Mouse (Mus musculus) spleen, postnatal 4 days (tissue): Measurements from ENCODE around the gene Supt5.

Experiments used
- DNase-seq, 2 experiments: peaks; one replicate each; pipeline ENCODE4 v3.0.0; 2022; ENCODE audit warnings: low spot score in 2 of 2

Supt5 gene

DNA sequence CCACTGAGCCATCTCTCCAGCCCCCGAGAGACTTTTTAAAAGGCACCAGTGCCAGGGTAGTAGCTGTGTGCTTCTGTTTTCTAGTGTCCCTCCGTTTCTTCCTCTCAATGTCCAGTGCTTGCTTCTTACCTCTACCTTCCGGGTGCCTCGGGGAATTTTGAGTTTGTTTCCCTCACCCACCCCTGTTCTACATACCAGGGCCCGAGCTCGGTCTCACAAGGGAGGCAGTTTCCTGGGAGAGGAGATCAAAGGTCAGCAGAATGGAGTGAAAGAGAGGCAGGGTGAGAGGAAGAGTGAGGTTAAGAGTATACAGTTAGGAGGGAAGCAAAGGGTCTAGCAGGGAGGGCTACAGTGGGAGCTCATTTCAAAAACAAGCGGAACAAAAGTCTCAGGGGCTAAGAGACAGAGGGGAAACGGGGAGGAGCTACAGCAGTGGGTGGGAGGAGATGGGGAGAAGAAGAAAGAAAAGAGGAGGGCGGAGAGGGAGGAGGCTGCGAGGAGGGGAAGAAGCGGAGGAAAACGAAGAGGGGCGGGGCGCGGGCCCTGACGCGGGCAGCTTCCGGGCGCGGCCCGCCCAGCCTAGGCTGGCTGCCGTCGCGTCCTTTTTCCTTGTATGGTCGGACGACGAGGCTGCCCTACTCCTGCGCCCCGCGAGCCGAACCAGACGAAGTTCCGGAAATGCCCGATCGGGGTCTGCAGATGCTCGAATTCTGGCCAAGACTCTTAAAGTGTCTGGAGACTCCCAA lies 36.8 kb upstream of the Supt5 start:
- DNase-seq, result peak; percentile 88 to 93

GRCm38 (mm10) chr7:28374647-28375046 lies 36.1 kb upstream of the Supt5 start:
- DNase-seq, result no peak

GRCm38 (mm10) chr7:28373891-28374495 lies 35.4 kb upstream of the Supt5 start:
- no peak for DNase-seq

DNA sequence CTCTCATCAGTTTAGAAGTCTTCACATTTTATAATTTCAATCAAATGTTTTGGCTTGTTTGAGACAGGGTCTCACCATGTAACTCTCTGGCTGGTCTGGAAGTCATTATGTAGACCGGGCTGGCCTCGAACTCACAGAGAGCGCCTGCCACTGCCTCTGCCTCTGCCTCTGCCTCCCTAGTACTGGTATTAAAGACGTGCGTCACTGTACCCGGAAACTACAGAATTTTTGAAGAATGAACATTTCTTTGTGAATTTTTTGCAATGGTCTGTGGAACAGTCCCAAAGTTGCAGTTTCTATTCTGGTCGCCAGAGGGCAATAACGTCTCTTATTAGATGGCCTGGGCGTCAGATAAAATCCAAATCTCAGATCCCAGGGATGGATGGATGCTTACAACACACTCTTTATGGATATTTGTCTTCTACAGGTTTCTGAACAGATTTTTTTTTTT lies 34.6 kb upstream of the Supt5 start:
- DNase-seq, result peak; percentile 76 to 88

DNA sequence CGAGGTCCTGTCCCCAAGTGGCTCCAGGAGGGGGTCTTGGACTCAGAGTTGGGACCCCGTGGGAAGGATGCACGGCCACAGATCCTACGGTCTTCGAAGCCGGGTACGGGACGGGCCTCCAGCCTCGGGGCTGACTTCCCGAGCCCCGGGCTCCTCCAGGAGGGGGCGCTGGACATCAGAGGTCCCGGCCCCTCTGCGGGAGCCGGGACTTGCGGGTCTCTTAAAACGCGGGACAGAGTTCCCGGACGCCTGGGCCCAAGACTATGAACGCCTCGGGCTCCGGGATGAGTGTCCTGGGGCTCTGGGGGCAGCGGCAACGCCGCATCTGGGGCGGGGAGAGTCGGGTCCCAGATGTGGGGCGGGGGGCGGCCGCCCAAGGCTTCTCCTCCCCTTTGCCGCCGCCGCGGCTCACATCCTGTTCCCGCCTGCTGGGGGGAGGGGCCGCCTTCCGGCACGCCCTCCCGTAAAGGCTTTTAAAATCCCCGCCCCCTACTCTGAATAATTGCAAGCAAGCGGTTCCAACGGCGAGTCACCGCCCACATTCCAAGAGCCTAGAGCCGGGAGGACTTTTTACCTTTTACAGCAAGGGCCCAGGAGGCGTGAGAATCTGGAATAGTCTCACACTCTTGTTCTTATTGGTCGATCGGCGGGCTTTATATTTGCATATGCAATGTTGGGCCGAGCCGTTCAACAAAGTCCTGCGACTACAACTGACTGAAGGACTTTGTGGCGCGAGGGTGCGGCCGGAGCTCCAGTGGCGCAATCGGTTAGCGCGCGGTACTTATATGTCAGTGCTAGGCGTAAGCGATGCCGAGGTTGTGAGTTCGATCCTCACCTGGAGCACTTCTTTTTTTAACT lies 33.9 kb upstream of the Supt5 start, which contains the start of gene Plekhg2:
Gene Plekhg2 (minus strand): TSS at position 349 of the 858 bp plus-strand sequence.
- peak; percentile 97 to 99 for DNase-seq

- peak; percentile 60 to 83 for DNase-seq
These were observed 33.0 kb upstream of the Supt5 start for GRCm38 (mm10) chr7:28371514-28371989.

DNA sequence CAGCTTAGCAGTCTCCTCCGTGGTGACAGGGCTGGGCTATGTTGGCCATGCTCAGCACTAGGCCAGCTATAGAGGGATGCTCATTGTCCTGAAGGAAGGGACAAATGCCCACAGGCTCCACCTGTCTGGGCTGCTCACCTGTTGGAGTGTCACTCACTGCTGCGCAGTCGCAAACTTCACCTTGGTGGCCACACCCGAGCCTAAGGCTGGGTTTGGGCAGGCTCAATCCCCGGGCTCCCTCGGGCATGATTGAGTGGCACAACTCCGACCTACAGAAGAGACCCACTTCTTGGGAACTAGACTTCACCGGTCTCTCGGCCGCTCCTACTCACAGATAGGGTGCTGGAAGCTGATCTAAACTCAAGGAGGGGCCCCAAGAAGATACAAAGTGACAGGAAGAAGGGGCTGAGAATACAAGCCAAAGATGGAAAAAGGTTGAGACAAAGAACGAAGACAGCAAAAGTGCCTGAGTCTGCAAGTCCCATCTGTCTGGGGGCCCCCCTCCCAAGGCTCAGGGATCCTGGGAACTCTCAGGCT lies 32.5 kb upstream of the Supt5 start:
- peak in 1 of 2 experiments; percentile 66 for DNase-seq

DNA sequence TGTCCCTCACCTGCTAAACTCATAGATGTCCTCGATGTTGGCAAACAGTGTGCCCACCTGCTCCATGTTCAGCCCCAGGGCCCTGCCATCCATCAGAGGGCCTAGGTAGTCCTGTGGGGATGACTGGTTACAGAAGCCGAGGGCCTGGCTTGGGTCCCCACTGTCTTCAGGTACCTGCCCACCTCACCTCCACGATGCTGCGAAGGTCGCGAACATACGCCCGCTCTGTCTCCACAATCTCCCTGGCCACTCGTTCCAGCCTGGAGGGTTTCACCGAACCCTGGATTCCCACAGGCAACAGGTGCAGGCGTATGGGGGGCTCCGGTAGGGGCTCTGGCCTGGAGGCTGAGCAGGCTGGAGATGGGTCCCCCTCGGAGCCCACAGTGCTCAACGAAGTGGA lies 31.5 kb upstream of the Supt5 start:
- DNase-seq, result peak in 1 of 2 experiments; percentile 67

DNA sequence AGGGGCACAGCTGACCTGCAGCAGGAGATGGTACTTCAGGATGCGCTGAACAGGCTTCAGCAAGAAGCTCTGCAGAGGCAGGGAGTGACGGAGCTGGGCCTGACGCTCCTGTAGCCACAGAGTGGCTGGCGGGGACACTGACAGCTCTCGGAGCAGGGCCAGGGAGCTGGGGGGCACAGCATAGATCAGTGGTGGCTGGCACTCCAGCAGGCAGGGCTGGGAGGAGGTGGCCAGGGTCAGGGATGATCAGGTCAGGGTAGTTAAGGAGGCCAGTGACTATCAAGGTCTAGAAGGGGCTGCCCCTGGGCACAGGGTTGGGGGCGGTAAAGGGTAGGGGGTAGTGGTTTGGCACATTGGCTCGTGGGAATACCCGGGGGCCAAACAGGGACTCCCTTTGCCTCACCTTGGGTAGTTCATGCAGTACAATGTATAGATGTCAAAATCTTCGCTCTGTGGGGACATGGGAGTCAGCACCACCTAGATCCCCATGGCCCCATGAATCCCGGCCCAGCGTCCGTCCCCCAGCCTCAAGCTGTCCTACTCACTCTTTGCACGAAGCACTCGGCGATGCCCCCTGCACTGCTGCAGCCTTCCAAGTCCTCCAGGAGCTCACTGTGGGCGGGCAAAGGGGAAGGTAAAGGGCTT lies 29.9 kb upstream of the Supt5 start:
- no peak for DNase-seq

DNA sequence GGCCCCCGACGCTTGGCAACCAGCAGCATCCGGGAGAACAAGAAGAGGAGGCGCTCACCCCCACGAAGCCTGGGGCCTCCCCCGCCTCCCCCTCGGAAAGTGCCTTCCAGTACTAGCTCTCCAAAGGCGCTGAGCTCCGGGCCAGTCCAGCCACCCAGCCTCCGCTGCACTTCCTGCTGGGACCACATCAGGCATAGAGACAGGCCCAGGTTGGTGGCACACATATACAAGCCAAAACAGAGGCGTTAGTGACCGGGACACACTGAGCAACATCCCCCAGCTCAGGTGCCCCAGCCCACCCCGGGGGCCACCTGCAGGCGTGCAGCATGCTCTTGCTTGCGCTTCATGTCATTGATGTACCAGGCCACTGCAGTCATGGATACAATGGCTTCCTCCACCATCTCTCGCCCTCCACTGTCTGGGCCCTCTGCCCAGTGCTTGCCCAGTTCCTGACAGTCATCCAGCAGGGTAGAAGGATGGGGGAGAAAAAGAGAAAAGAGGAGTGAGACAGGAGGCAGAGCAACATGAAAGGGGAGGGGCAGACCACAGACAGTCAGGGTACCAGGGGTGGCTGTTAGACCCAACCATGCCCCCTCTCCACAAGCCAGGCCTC lies 29.2 kb upstream of the Supt5 start:
- DNase-seq, result no peak

DNA sequence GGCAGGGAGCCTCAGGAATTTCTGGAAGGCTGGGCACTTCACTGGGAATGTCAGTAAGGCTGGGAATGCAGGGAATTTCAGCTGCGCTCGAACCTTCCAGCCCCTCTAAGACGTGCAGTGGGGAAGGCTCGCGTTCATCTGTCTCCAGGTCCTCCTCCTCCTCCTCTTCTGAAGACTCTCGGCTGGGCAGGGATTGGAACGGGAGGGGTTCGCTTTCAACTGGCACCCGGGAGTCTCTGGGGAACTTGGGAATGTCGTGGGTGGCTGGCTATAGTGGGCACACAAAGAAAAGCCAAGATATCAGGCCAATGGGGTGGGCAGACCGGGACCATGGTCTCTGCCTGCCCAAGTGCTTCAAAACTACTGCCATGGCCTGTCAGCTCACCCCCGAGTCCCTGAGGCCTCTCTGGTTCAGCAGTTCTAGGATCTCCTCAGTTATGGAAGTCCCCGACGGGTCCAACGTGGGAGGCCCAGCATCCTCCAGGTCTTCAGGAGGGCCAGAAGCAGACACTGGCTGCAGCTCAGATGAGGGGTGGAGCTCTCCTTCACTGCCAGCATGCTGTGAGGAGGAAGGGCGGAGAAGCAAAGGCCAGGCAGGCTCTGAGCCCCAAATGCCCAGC lies 24.0 kb upstream of the Supt5 start:
- DNase-seq, result no peak

GRCm38 (mm10) chr7:28361647-28362341 lies 23.2 kb upstream of the Supt5 start:
- no peak for DNase-seq

GRCm38 (mm10) chr7:28360291-28360690 lies 21.7 kb upstream of the Supt5 start:
- DNase-seq, result no peak

DNA sequence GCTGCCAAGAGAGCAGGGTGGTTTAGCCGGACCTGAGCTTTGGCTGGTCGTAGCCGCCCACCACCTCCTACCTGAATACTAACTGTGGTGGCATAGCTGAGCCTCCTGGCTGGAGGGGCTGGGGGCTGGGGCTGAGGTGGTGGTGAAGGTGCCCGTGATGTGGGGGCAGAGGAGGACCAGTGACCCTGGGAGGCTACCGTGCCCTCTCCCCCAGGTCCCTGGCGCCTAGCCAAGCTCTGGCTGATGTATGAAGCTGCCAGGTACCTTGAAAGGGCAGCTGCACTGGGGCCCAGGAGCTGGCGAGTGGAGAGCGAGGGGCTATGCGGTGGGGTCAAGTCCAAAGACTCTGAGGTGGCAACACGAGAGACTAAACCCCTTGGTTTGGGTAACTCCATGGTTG lies 21.3 kb upstream of the Supt5 start:
- DNase-seq, result peak in 1 of 2 experiments; percentile 61

DNA sequence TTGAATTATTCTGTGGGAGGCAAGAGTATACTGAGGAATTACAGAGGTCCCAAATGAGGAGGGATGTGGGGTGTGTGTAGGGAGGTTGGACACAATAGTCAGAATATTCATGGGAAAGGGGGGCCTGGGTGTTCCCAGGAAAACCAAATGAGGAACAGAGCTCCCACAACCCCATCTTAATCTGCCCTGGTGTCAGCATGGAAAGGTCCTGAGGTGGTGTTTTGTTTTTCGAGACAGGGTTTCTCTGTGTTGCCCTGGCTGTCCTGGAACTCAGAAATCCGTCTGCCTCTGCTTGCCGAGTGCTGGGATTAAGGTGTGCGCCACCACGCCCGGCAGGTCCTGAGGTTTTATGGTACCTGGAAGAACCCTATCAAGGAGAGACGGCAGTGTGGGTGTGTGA lies 19.9 kb upstream of the Supt5 start:
- no peak for DNase-seq

DNA sequence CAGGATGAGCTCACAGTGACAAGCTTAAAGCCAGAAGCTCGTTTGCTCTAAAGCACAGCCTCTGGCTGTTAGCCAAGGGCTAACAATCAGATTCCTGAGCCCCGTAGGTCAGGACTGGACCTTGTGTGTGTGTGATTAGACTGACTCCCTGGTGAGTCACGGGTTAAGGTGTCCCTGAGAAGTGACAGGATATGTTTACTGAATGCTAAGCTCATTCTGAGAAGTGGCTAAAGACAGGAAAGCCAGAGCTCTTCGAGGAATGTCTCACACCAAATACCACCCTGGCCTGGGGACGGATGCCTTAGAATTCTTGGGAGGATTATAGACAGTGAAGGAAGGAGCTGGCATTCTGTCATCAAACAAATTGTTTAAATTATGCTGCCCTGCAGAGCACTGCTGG lies 19.4 kb upstream of the Supt5 start:
- DNase-seq, result no peak

GRCm38 (mm10) chr7:28356981-28357380 lies 18.4 kb upstream of the Supt5 start:
- DNase-seq, result no peak

DNA sequence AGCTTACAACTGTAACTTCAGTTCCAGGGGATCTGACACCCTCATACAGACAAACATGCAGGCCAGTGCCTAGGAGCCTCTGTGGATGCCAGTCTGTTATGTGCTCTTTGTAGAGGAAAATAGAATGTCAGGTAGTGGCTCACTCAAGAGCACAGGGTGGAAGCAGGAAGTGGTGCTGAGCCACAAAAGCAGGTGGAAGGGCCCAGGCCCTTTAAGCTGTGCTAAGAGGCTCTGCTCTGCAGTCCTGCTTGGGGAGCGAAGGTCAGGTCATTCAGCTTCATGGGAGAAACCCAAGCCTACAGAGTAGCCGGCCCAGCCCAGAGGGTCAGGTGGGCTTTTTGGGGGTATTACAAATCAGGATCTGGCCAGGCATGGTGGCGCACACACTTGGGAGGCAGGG lies 16.7 kb upstream of the Supt5 start:
- DNase-seq, result no peak

- DNase-seq, result no peak
These were observed 16.1 kb upstream of the Supt5 start for GRCm38 (mm10) chr7:28354596-28354995.

DNA sequence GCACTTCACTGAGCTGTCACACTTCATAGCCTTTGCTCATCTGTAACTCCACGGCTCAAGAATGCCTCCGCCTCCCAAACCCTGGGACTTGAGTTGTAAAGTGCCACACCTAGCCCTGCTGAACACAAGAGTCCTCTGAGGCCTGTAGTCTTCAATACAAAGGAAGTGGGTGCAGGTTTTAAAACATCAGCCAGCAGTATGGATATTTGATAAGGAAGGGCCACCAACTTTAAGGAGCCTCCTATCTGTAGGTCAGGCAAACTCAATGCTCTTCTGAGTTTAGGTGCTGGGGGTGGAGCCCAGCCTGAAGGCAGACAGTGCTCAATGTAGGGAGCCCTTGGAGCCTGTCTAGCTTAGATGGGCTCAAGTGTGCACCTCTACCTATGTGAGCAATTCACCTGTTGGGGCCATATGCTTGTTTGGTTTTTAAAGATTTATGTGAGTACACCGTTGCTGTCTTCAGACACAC lies 15.6 kb upstream of the Supt5 start:
- no peak for DNase-seq
